Mouse (Mus musculus) hindbrain, embryonic 15.5 days (tissue): ENCODE measurements at regions not wholly inside any gene's neighbourhood (a gene's known extent, or its start where the extent isn't known, plus 50 kb on each side); places are given as distances from the start of the nearest gene placed in this dataset.
"Not testable (repeated sequence)": the region's sequence is repeated elsewhere in the genome, so short reads cannot be mapped to it uniquely, and the experiment has no call there.

Source experiments
- ATAC-seq: fragments of 200-750 bp; cut with Nextera tagmentation; 2 replicates; pipeline ENCODE4 v1.8.0; 2017; ENCODE audit warnings: low read depth, moderate number of reproducible peaks, moderate TSS enrichment; ENCODE audit not compliant: low FRiP score
- H3K27ac ChIP-seq: fragments of 300-500 bp; sonication (generic); replicated peaks from 2 replicates; pipeline ENCODE4 v1.5.1; 2015; ENCODE audit warnings: mild to moderate bottlenecking, inconsistent platforms
- H3K27me3 ChIP-seq: fragments of 300-500 bp; sonication (generic); 2 replicates; pipeline ENCODE4 v1.6.1; 2015; ENCODE audit warnings: control low read depth, inconsistent platforms
- H3K36me3 ChIP-seq: fragments of 300-500 bp; sonication (generic); 2 replicates; pipeline ENCODE4 v1.6.1; 2015; ENCODE audit warnings: control low read depth, inconsistent platforms
- H3K4me1 ChIP-seq: fragments of 300-500 bp; sonication (generic); replicated peaks from 2 replicates; pipeline ENCODE4 v1.6.1; 2015; ENCODE audit warnings: control low read depth, inconsistent platforms
- H3K4me2 ChIP-seq: fragments of 300-500 bp; sonication (generic); 2 replicates; pipeline ENCODE4 v1.6.1; 2015; ENCODE audit warnings: moderate library complexity, mild to moderate bottlenecking, inconsistent platforms
- H3K4me3 ChIP-seq: fragments of 300-500 bp; sonication (generic); 2 replicates; pipeline ENCODE4 v1.5.1; 2015; ENCODE audit warnings: mild to moderate bottlenecking, inconsistent platforms
- H3K9ac ChIP-seq: fragments of 300-500 bp; sonication (generic); 2 replicates; pipeline ENCODE4 v1.6.1; 2015; ENCODE audit warnings: inconsistent platforms
- H3K9me3 ChIP-seq: fragments of 300-500 bp; sonication (generic); 2 replicates; pipeline ENCODE4 v1.6.1; 2016; ENCODE audit warnings: control low read depth, inconsistent platforms
- WGBS: fragments of 180-500 bp; shearing (Covaris S2); methylation state at CpG from one replicate; pipeline ENCODE4 v1.1.7; 2015; 5-methylcytosine and 5-hydroxymethylcytosine counted together

- Histone ChIP-seq H3K4me2 (no peak overlapping the region), H3K9me3 (no peaks in the 10 kb centered on the region), H3K36me3 (no peaks in the 10 kb centered on the region), H3K27ac (no peak overlapping the region), H3K27me3 (no peaks in the 10 kb centered on the region), H3K9ac (no peak overlapping the region), H3K4me3 (no peak overlapping the region), H3K4me1 (peaks cover 9% of the 10 kb centered on the region)
- WGBS: 68% methylated on average over 3 of the region's 3 CpGs
- no peak for ATAC-seq
These were observed 171.9 kb upstream of the Pum3 start for GRCm38 (mm10) chr19:27601551-27601950.

- H3K27me3 ChIP-seq, H3K9me3 ChIP-seq, H3K9ac ChIP-seq, H3K4me2 ChIP-seq, H3K4me3 ChIP-seq, H3K4me1 ChIP-seq, H3K36me3 ChIP-seq: not testable (repeated sequence)
- ATAC-seq: peak; percentile 46; the same call in 1 of the 2 replicates
- 80% methylated on average over 9 of the region's 9 CpGs for WGBS
- H3K27ac ChIP-seq: peak overlapping the region; percentile 71; the same call in 1 of the 2 replicates
These were observed 170.8 kb upstream of the Pum3 start for GRCm38 (mm10) chr19:27600386-27600785.

GRCm38 (mm10) chr19:27599639-27600308 lies 170.1 kb upstream of the Pum3 start:
- Histone ChIP-seq H3K27me3 (no peaks in the 10 kb centered on the region), H3K4me2 (peak overlapping the region; percentile 22; the same call in 1 of the 2 replicates)

GRCm38 (mm10) chr19:27598350-27598749 lies 168.7 kb upstream of the Pum3 start:
- peaks cover 9% of the 10 kb centered on the region for H3K4me1 ChIP-seq
- WGBS: 67% methylated on average over 5 of the region's 5 CpGs
- no peak for ATAC-seq

More at GRCm38 (mm10) chr19:27599639-27600308, 170.1 kb upstream of the Pum3 start:
- ATAC-seq: peak; percentile 76
- Histone ChIP-seq H3K9me3 (no peaks in the 10 kb centered on the region), H3K4me3 (no peak overlapping the region), H3K36me3 (no peaks in the 10 kb centered on the region), H3K9ac (no peak overlapping the region), H3K4me1 (peaks cover 9% of the 10 kb centered on the region), H3K27ac (peak overlapping the region; percentile 71)
- 34% methylated on average over 10 of the region's 10 CpGs for WGBS

GRCm38 (mm10) chr19:27585566-27585965 lies 155.9 kb upstream of the Pum3 start:
- no peak overlapping the region for H3K9ac ChIP-seq
- H3K27ac ChIP-seq: no peak overlapping the region
- no peaks in the 10 kb centered on the region for H3K36me3 ChIP-seq
- H3K9me3 ChIP-seq: no peaks in the 10 kb centered on the region
- no peak overlapping the region for H3K4me2 ChIP-seq
- WGBS: 68% methylated on average over 6 of the region's 6 CpGs
- ATAC-seq: no peak
- H3K4me1 ChIP-seq: peaks cover 20% of the 10 kb centered on the region
- H3K27me3 ChIP-seq: no peaks in the 10 kb centered on the region
- no peak overlapping the region for H3K4me3 ChIP-seq

More at GRCm38 (mm10) chr19:27598350-27598749, 168.7 kb upstream of the Pum3 start:
- no peak overlapping the region for H3K4me2 ChIP-seq
- H3K27ac ChIP-seq: no peak overlapping the region
- H3K4me3 ChIP-seq: no peak overlapping the region
- no peaks in the 10 kb centered on the region for H3K9me3 ChIP-seq
- H3K27me3 ChIP-seq: no peaks in the 10 kb centered on the region
- no peaks in the 10 kb centered on the region for H3K36me3 ChIP-seq
- no peak overlapping the region for H3K9ac ChIP-seq

GRCm38 (mm10) chr19:27582111-27582500 lies 152.5 kb upstream of the Pum3 start:
- Histone ChIP-seq H3K27me3 (no peaks in the 10 kb centered on the region), H3K9ac (no peak overlapping the region), H3K4me2 (0 out of 2 replicates have a peak overlapping the region, but pooled peaks have one; percentile 0), H3K4me3 (no peak overlapping the region), H3K9me3 (no peaks in the 10 kb centered on the region), H3K36me3 (no peaks in the 10 kb centered on the region), H3K4me1 (peaks cover 20% of the 10 kb centered on the region), H3K27ac (no peak overlapping the region)
- 66% methylated on average over 8 of the region's 8 CpGs for WGBS
- ATAC-seq: no peak

- Histone ChIP-seq H3K27me3 (no peaks in the 10 kb centered on the region), H3K36me3 (no peaks in the 10 kb centered on the region), H3K9me3 (no peaks in the 10 kb centered on the region), H3K9ac (no peak overlapping the region), H3K4me2 (0 out of 2 replicates have a peak overlapping the region, but pooled peaks have one; percentile 0), H3K27ac (peak overlapping the region; percentile 26; the same call in 1 of the 2 replicates), H3K4me1 (peaks cover 20% of the 10 kb centered on the region), H3K4me3 (no peak overlapping the region)
- ATAC-seq: peak; percentile 72
- 40% methylated on average over 6 of the region's 6 CpGs for WGBS
These were observed 151.9 kb upstream of the Pum3 start for GRCm38 (mm10) chr19:27581362-27582110.

GRCm38 (mm10) chr19:27576478-27576877 lies 146.9 kb upstream of the Pum3 start:
- Histone ChIP-seq H3K9me3 (no peaks in the 10 kb centered on the region), H3K9ac (no peak overlapping the region), H3K4me1 (peaks cover 8% of the 10 kb centered on the region; the same call in 1 of the 2 replicates), H3K36me3 (no peaks in the 10 kb centered on the region), H3K27me3 (no peaks in the 10 kb centered on the region), H3K4me2 (no peak overlapping the region), H3K27ac (no peak overlapping the region), H3K4me3 (no peak overlapping the region)
- no peak for ATAC-seq

GRCm38 (mm10) chr19:27566929-27567328 lies 137.3 kb upstream of the Pum3 start:
- Histone ChIP-seq H3K9me3 (no peaks in the 10 kb centered on the region), H3K27me3 (no peaks in the 10 kb centered on the region), H3K4me3 (no peak overlapping the region), H3K9ac (no peak overlapping the region), H3K4me1 (no peaks in the 10 kb centered on the region), H3K27ac (no peak overlapping the region), H3K4me2 (no peak overlapping the region), H3K36me3 (no peaks in the 10 kb centered on the region)
- no peak for ATAC-seq
- 68% methylated on average over 8 of the region's 8 CpGs for WGBS

GRCm38 (mm10) chr19:27566060-27566459 lies 136.4 kb upstream of the Pum3 start:
- no peaks in the 10 kb centered on the region for H3K4me1 ChIP-seq
- no peaks in the 10 kb centered on the region for H3K9me3 ChIP-seq
- WGBS: 79% methylated on average over 3 of the region's 3 CpGs
- no peak overlapping the region for H3K4me3 ChIP-seq
- H3K27ac ChIP-seq: no peak overlapping the region
- no peaks in the 10 kb centered on the region for H3K36me3 ChIP-seq
- H3K27me3 ChIP-seq: no peaks in the 10 kb centered on the region
- no peak overlapping the region for H3K9ac ChIP-seq
- no peak overlapping the region for H3K4me2 ChIP-seq
- ATAC-seq: no peak

GRCm38 (mm10) chr19:27564086-27564485 lies 134.5 kb upstream of the Pum3 start:
- ATAC-seq: no peak
- H3K27me3 ChIP-seq: no peaks in the 10 kb centered on the region
- H3K4me2 ChIP-seq: no peak overlapping the region
- H3K27ac ChIP-seq: no peak overlapping the region
- H3K36me3 ChIP-seq: no peaks in the 10 kb centered on the region
- 64% methylated on average over 5 of the region's 5 CpGs for WGBS
- H3K9ac ChIP-seq: no peak overlapping the region
- no peaks in the 10 kb centered on the region for H3K9me3 ChIP-seq
- H3K4me1 ChIP-seq: no peaks in the 10 kb centered on the region
- H3K4me3 ChIP-seq: no peak overlapping the region

- Histone ChIP-seq H3K36me3 (no peaks in the 10 kb centered on the region), H3K27ac (no peak overlapping the region), H3K9me3 (no peaks in the 10 kb centered on the region), H3K4me3 (no peak overlapping the region), H3K4me1 (no peaks in the 10 kb centered on the region), H3K4me2 (no peak overlapping the region), H3K27me3 (no peaks in the 10 kb centered on the region), H3K9ac (no peak overlapping the region)
- 48% methylated on average over 9 of the region's 9 CpGs for WGBS
- no peak for ATAC-seq
These were observed 134.0 kb upstream of the Pum3 start for GRCm38 (mm10) chr19:27563592-27563991.
